Mouse (Mus musculus): Measurements from ENCODE around the gene Dhdh. TPM values are rescaled to one million over a fixed set of nuclear protein-coding genes. Genes with fewer than 3 reads are reported as not detected.
"Not testable (repeated sequence)": the region's sequence is repeated elsewhere in the genome, so short reads cannot be mapped to it uniquely, and the experiment has no call there.

Dhdh gene
- polyA plus RNA-seq, 1 experiment from 2014 or later = 3.2 TPM

DNA sequence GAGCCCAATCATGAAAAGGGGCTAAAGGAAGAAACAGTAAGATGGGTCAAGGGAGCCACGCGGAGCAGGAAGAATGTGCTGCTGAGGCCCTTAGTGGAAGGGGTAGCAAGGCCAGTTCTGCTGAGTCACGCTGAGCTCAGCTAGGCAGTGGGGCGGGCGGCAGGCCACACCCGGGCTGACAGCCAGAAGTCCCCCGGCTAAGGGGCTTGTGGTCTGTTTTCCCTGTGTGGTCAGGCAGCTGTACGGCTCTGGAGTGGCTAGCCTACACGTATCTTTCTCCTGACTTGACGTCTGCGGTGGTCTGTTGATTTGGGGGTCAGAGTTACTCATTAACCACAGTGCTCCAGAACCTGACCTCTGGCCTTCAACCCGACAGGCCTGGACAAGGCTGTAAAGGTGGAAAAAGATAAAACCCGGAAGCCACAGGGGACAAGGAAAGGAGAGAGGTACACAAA is 27.7 kb downstream of the Dhdh start:
- Histone ChIP-seq H3K4me1 (ENCODE audit: control insufficient read depth, insufficient read depth, low read length) (peaks cover 30% of the 10 kb centered on the region), H3K36me3 (ENCODE audit: control insufficient read depth, insufficient read depth, low read length) (peaks cover 20% of the 10 kb centered on the region), H3K9me3 (ENCODE audit: control insufficient read depth, low read length) (no peaks in the 10 kb centered on the region), H3K4me3 (ENCODE audit: low read depth, low read length) (no peak overlapping the region), H3K4me2 (peak overlapping the region; percentile 37; the same call in 1 of the 2 replicates), H3K27ac (ENCODE audit: low read depth, low read length) (peak overlapping the region; percentile 60), H3K27me3 (ENCODE audit: control insufficient read depth, insufficient read depth, low read length) (no peaks in the 10 kb centered on the region), H3K9ac (ENCODE audit: low read length) (no peak overlapping the region)
- WGBS = 42% methylated on average over 13 of the region's 13 CpGs
- ATAC-seq (ENCODE audit: low FRiP score) = no peak
- peak; percentile 90 for DNase-seq (ENCODE audit: low spot score, missing footprints)

DNA sequence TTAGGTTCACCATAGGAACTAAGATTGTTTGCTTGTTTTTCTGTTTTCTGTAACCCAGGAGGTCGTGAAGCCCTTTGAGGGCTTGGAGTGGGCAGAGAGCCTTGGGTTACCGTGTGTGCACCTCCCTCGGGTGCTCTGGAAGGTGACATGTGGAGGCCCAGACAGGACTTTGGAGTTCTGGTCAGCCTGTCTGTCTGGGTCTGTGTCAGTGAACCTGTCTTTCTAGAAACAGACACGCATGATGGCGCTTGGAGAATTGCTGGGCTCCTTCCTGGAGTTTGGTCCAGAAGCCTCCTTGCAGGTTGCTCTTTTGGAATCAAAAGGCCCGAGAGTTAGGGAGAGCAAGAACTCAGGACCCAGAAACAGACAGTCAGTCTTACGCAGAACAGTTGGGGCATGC is 28.2 kb downstream of the Dhdh start:
- DNase-seq (ENCODE audit: low spot score, missing footprints) (peak; percentile 90), ATAC-seq (ENCODE audit: low FRiP score) (no peak)
- Histone ChIP-seq H3K36me3 (ENCODE audit: control insufficient read depth, insufficient read depth, low read length) (peaks cover 20% of the 10 kb centered on the region), H3K4me3 (ENCODE audit: low read depth, low read length) (no peak overlapping the region; the same call in 1 of the 2 replicates), H3K9ac (ENCODE audit: low read length) (peak overlapping the region; percentile 39), H3K27ac (ENCODE audit: low read depth, low read length) (peak overlapping the region; percentile 60), H3K4me2 (peak overlapping the region; percentile 37), H3K27me3 (ENCODE audit: control insufficient read depth, insufficient read depth, low read length) (no peaks in the 10 kb centered on the region), H3K9me3 (ENCODE audit: control insufficient read depth, low read length) (no peaks in the 10 kb centered on the region), H3K4me1 (ENCODE audit: control insufficient read depth, insufficient read depth, low read length) (peaks cover 25% of the 10 kb centered on the region)
- WGBS = 77% methylated on average over 7 of the region's 7 CpGs

DNA sequence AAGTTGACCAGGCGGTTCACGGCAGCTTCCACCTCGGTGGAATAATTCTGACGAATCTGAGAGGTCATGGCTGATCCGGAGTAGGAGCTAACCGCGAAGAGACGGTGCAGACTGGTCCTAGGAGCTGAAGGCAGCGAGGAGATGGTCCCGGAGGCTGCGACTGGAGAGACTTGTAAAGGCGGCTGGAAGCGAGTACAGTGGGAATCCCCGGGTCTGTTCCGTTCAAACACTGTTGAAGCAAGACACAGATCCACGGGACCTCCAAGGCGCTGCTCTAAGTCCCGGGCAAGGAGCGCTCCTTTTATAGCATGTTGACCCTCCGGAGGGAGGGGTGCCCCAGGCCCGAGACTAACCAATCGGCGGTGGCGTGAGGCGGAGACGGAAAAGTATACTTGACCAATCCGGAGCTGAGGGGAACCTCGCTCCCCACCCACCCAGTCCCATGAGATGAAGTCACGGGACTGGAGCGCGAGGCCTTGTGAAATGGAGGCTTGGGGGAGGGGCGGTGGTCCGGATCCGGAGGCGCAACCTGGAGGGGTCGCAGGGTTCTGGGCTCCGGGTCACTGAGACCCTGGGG is 29.0 kb downstream of the Dhdh start, which contains the start of gene Ftl1:
Gene Ftl1 (minus strand): TSS at position 321 of the 577 bp plus-strand sequence.
- peak within 1 kb of the TSS; percentile 87 for H3K4me3 ChIP-seq (ENCODE audit: low read depth, low read length)
- peaks cover 23% of the 10 kb centered on the region for H3K4me1 ChIP-seq (ENCODE audit: control insufficient read depth, insufficient read depth, low read length)
- not testable (repeated sequence) for H3K27me3 ChIP-seq (ENCODE audit: control insufficient read depth, insufficient read depth, low read length); H3K9me3 ChIP-seq (ENCODE audit: control insufficient read depth, low read length)
- peak within 1 kb of the TSS; percentile 83 for H3K9ac ChIP-seq (ENCODE audit: low read length)
- H3K36me3 ChIP-seq (ENCODE audit: control insufficient read depth, insufficient read depth, low read length) = peaks cover 18% of the 10 kb centered on the region
- peak within 1 kb of the TSS; percentile 82 for H3K27ac ChIP-seq (ENCODE audit: low read depth, low read length)
- peak; percentile 98 for ATAC-seq (ENCODE audit: low FRiP score)
- DNase-seq (ENCODE audit: low spot score, missing footprints) = peak; percentile 99
- peak within 1 kb of the TSS; percentile 96 for H3K4me2 ChIP-seq
- under 1% methylated on average over 23 of the region's 37 CpGs for WGBS

DNA sequence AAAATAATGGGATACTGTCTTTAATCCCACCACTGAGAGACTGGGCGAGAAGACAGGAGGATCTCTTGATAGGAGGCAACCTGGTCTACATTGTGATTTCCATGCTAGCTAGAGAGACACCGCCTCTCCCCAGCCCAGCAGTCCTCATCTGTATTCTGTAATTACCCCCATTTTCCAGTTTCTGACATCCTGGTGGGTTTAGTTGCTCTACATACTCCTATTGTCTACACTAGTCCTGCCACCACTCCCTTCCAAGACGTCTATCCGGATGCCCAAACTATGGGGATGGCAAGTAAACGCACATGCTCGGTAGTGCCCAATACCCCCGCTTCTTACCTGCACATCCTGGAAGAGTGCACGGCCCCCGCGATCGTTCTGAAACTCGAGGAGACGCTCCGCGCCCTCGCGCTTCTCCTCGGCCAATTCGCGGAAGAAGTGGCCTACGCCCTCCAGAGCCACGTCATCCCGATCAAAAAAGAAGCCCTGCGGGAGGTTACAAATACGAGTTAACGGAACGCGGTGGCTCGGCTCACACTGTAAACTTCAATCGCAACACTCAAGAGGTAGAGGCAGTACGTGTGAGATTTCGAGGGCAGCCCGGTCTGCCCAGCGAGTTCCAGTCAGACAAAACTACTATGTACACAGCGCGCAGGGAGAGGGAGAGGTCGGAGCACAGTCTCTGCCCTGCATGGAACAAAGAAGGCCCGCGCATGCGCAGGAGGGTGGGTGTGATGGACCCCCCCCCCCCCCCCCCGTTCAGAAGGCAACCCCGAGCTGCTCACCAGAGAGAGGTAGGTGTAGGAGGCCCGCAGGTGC is 29.6 kb downstream of the Dhdh start:
- Histone ChIP-seq H3K27me3 (ENCODE audit: control insufficient read depth, insufficient read depth, low read length) (no peaks in the 10 kb centered on the region), H3K9ac (ENCODE audit: low read length) (peak overlapping the region; percentile 83), H3K36me3 (ENCODE audit: control insufficient read depth, insufficient read depth, low read length) (peaks cover 21% of the 10 kb centered on the region), H3K9me3 (ENCODE audit: control insufficient read depth, low read length) (no peaks in the 10 kb centered on the region), H3K4me2 (peak overlapping the region; percentile 96), H3K27ac (ENCODE audit: low read depth, low read length) (peak overlapping the region; percentile 82), H3K4me3 (ENCODE audit: low read depth, low read length) (peak overlapping the region; percentile 87), H3K4me1 (ENCODE audit: control insufficient read depth, insufficient read depth, low read length) (peaks cover 23% of the 10 kb centered on the region)
- ATAC-seq (ENCODE audit: low FRiP score) = peak; percentile 73
- DNase-seq (ENCODE audit: low spot score, missing footprints) = peak; percentile 99
- WGBS = 1% methylated on average over 43 of the region's 43 CpGs

DNA sequence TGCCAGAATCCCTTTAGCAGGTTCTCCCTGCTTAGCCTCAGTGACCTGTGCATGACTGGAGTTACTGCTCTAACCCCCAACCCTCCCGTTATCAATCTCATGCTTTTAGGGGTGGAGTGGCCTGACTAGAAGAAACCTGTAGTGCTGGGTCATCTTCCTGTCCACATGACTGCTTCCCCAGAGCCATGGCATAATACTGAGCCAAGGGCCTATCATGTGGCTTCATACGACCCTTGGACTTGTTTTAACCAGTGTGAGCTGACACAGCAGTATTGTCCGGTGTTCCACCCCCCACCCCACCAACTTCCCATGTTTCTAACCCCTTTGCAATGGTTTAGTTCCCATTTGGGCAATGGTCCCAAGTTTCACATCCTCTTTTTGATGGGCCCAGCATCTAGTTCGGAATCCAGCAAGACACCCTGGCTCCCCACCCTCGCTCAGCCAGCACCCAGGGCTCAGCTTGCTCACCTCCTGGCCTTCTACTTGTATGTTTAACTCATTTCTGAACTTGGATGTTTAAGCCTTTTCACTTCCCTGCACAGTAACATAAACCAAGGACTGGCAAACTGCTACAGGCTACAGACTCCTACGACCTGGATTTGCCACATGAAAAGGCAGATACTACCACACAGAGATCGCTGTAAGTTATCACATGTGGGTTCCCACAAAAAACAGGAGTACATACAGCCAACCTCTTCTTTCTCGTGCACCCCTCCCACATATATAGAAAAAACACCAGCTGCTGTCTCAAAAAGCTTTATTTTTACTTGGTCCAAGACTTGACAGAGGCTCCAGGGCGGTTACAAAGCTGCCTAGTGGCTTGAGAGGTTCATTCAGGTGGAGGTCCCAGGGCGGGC is 31.2 kb downstream of the Dhdh start:
- peak overlapping the region; percentile 87 for H3K4me3 ChIP-seq (ENCODE audit: low read depth, low read length)
- no peaks in the 10 kb centered on the region for H3K9me3 ChIP-seq (ENCODE audit: control insufficient read depth, low read length)
- ATAC-seq (ENCODE audit: low FRiP score) (no peak), DNase-seq (ENCODE audit: low spot score, missing footprints) (peak; percentile 89)
- peak overlapping the region; percentile 96 for H3K4me2 ChIP-seq
- 78% methylated on average over 10 of the region's 10 CpGs for WGBS
- H3K9ac ChIP-seq (ENCODE audit: low read length) = peak overlapping the region; percentile 9; the same call in 1 of the 2 replicates
- H3K36me3 ChIP-seq (ENCODE audit: control insufficient read depth, insufficient read depth, low read length) = peaks cover 20% of the 10 kb centered on the region
- peaks cover 23% of the 10 kb centered on the region for H3K4me1 ChIP-seq (ENCODE audit: control insufficient read depth, insufficient read depth, low read length)
- no peaks in the 10 kb centered on the region for H3K27me3 ChIP-seq (ENCODE audit: control insufficient read depth, insufficient read depth, low read length)
- H3K27ac ChIP-seq (ENCODE audit: low read depth, low read length) = no peak overlapping the region; the same call in 1 of the 2 replicates

DNA sequence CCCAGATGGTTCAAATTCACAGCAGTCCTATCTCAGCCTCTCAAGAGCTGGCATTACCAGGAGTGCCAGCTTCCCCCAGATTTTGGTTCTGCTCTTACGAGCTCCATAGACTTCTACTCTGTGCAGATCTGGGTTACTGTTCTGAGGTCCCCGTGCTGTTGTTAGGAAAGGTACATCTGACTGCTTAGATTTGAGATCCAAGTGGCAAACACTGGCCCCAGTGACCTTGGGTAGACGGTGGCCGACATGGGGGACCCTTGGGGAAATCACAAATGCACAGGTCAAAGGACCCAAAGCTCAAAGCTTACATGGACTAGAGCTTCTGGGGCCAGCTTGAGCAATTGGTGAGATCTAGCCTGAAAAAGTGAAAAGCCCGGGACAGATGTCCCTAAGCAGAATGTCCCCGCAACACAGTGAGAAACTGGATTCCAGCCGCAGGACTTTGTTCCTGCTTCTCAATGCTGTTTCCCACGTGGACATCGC is 31.8 kb downstream of the Dhdh start:
- 57% methylated on average over 9 of the region's 9 CpGs for WGBS
- H3K9me3 ChIP-seq (ENCODE audit: control insufficient read depth, low read length) = no peaks in the 10 kb centered on the region
- H3K36me3 ChIP-seq (ENCODE audit: control insufficient read depth, insufficient read depth, low read length) = peaks cover 17% of the 10 kb centered on the region
- peak overlapping the region; percentile 96; the same call in 1 of the 2 replicates for H3K4me2 ChIP-seq
- ATAC-seq (ENCODE audit: low FRiP score) = no peak
- peak; percentile 90 for DNase-seq (ENCODE audit: low spot score, missing footprints)
- no peak overlapping the region; the same call in 1 of the 2 replicates for H3K27ac ChIP-seq (ENCODE audit: low read depth, low read length)
- H3K27me3 ChIP-seq (ENCODE audit: control insufficient read depth, insufficient read depth, low read length) = no peaks in the 10 kb centered on the region
- H3K4me3 ChIP-seq (ENCODE audit: low read depth, low read length) = peak overlapping the region; percentile 87; the same call in 1 of the 2 replicates
- no peak overlapping the region for H3K9ac ChIP-seq (ENCODE audit: low read length)
- H3K4me1 ChIP-seq (ENCODE audit: control insufficient read depth, insufficient read depth, low read length) = peaks cover 23% of the 10 kb centered on the region

DNA sequence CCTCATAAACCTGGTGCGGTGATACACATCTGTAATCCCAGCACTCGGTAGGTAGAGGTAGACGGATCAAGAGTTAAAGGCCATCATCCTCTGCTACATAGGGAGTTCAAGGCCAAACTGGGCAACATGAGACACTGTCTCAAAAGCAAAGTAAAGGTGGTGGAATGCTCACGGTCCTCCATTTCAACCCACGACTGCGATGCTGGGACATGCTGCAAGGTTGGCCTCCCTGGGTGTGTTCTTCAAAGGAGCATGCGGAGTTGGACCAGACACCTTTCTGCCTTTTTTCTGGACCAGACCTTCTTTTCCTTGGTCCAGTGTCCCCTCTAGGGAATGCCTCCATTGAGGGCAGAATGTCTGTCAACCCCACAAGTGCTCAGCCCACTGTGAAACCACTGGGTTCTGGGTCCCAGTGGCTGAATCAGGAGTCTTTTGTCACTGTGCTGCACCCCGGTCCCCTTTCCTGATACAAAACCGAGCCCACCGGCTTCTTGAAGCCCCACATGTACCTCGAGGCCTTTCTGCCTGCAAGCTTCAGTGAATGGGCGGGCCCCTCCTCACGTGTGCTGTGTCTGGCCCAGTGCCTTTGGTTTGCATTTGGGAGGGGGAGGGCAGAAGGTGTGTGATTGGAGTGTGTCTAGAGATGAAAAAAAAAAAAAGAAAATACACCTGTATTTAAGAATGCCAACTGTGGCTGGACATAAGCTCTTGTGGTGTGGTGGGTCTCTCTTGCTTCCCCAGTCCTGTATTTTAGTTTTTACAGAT is 32.5 kb downstream of the Dhdh start:
- ATAC-seq (ENCODE audit: low FRiP score) = no peak
- no peak overlapping the region for H3K9ac ChIP-seq (ENCODE audit: low read length)
- H3K27me3 ChIP-seq (ENCODE audit: control insufficient read depth, insufficient read depth, low read length) = no peaks in the 10 kb centered on the region
- DNase-seq (ENCODE audit: low spot score, missing footprints) = no peak
- peak overlapping the region; percentile 1; the same call in 1 of the 2 replicates for H3K27ac ChIP-seq (ENCODE audit: low read depth, low read length)
- H3K36me3 ChIP-seq (ENCODE audit: control insufficient read depth, insufficient read depth, low read length) = peaks cover 17% of the 10 kb centered on the region
- H3K4me1 ChIP-seq (ENCODE audit: control insufficient read depth, insufficient read depth, low read length) = peaks cover 23% of the 10 kb centered on the region
- no peak overlapping the region for H3K4me2 ChIP-seq
- WGBS = 83% methylated on average over 13 of the region's 13 CpGs
- H3K9me3 ChIP-seq (ENCODE audit: control insufficient read depth, low read length) = no peaks in the 10 kb centered on the region
- no peak overlapping the region for H3K4me3 ChIP-seq (ENCODE audit: low read depth, low read length)

DNA sequence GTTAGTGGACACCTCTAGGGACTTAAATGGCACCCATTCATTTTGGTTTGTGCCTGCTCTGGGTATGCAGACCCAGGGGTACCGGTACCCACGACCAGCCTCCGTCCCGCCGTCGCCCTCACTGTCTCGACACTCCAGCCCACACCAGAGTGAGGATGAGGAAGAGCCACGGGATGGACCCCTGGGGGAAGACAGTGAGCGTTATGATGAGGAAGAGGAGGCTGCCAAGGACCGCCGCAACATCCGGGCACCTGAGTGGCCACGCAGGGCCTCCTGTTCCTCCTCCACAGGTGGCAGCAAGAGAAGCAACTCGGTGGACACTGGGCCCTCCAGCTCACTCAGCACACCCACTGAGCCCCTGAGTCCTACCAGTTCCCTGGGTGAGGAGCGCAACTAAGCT is 33.6 kb downstream of the Dhdh start:
- peaks cover 17% of the 10 kb centered on the region for H3K36me3 ChIP-seq (ENCODE audit: control insufficient read depth, insufficient read depth, low read length)
- ATAC-seq (ENCODE audit: low FRiP score) (no peak), DNase-seq (ENCODE audit: low spot score, missing footprints) (no peak)
- H3K9ac ChIP-seq (ENCODE audit: low read length) = no peak overlapping the region
- no peak overlapping the region for H3K27ac ChIP-seq (ENCODE audit: low read depth, low read length)
- H3K4me2 ChIP-seq = no peak overlapping the region
- no peak overlapping the region for H3K4me3 ChIP-seq (ENCODE audit: low read depth, low read length)
- H3K27me3 ChIP-seq (ENCODE audit: control insufficient read depth, insufficient read depth, low read length) = no peaks in the 10 kb centered on the region
- no peaks in the 10 kb centered on the region for H3K9me3 ChIP-seq (ENCODE audit: control insufficient read depth, low read length)
- 92% methylated on average over 15 of the region's 15 CpGs for WGBS
- H3K4me1 ChIP-seq (ENCODE audit: control insufficient read depth, insufficient read depth, low read length) = peaks cover 16% of the 10 kb centered on the region

All from midbrain, embryonic 11.5 days (tissue).